Mouse (Mus musculus) midbrain, embryonic 15.5 days (tissue): Measurements from ENCODE around the gene Acat1. TPM values are rescaled to one million over a fixed set of nuclear protein-coding genes. Genes with fewer than 3 reads are reported as not detected.

Experiments
- ATAC-seq: fragments of 200-750 bp; cut with Nextera tagmentation; replicated peaks from 2 replicates; pipeline ENCODE4 v1.8.0; 2017; ENCODE audit warnings: moderate TSS enrichment
- H3K27ac ChIP-seq: fragments of 300-500 bp; sonication (generic); 2 replicates; pipeline ENCODE4 v1.5.1; 2015; ENCODE audit warnings: mild to moderate bottlenecking, inconsistent platforms
- H3K27me3 ChIP-seq: fragments of 300-500 bp; sonication (generic); replicated peaks from 2 replicates; pipeline ENCODE4 v1.6.1; 2015; ENCODE audit warnings: inconsistent platforms
- H3K36me3 ChIP-seq: fragments of 300-500 bp; sonication (generic); replicated peaks from 2 replicates; pipeline ENCODE4 v1.6.1; 2015; ENCODE audit warnings: inconsistent platforms
- H3K4me1 ChIP-seq: fragments of 300-500 bp; sonication (generic); 2 replicates; pipeline ENCODE4 v1.6.1; 2015; ENCODE audit warnings: inconsistent platforms
- H3K4me2 ChIP-seq: fragments of 300-500 bp; sonication (generic); 2 replicates; pipeline ENCODE4 v1.6.1; 2015; ENCODE audit warnings: inconsistent platforms, mild to moderate bottlenecking, moderate library complexity
- H3K4me3 ChIP-seq: fragments of 300-500 bp; sonication (generic); 2 replicates; pipeline ENCODE4 v1.5.1; 2015; ENCODE audit warnings: mild to moderate bottlenecking, inconsistent platforms
- H3K9ac ChIP-seq: fragments of 300-500 bp; sonication (generic); 2 replicates; pipeline ENCODE4 v1.6.1; 2015; ENCODE audit warnings: mild to moderate bottlenecking, inconsistent platforms
- H3K9me3 ChIP-seq: fragments of 300-500 bp; sonication (generic); 2 replicates; pipeline ENCODE4 v1.6.1; 2016; ENCODE audit warnings: inconsistent platforms
- WGBS: fragments of 180-500 bp; shearing (Covaris S2); methylation state at CpG from one replicate; pipeline ENCODE4 v1.1.7; 2015; ENCODE audit warnings: mixed read lengths; 5-methylcytosine and 5-hydroxymethylcytosine counted together
- polyA plus RNA-seq: library from polyadenylated mRNA; unstranded; fragments of >200 nt; fragmentation: Nextera tagmentation; extraction: Ambion mirVana; gene quantifications from 2 replicates; pipeline ENCODE4 v1.2.1, GENCODE M21; 2015

Acat1 gene
- polyA plus RNA-seq, 1 experiment from 2014 or later: 138 TPM

GRCm38 (mm10) chr9:53596971-53597600, 13.1 kb downstream of the Acat1 start:
- 92% methylated on average over 4 of the region's 4 CpGs for WGBS

GRCm38 (mm10) chr9:53594764-53595163, 15.4 kb downstream of the Acat1 start:
- no peaks in the 10 kb centered on the region for H3K27me3 ChIP-seq
- H3K4me1 ChIP-seq: no peaks in the 10 kb centered on the region
- no peak overlapping the region for H3K4me3 ChIP-seq
- peaks cover 18% of the 10 kb centered on the region for H3K36me3 ChIP-seq
- no peak overlapping the region for H3K9ac ChIP-seq
- 9% methylated on average over 3 of the region's 3 CpGs for WGBS
- H3K27ac ChIP-seq: no peak overlapping the region
- no peaks in the 10 kb centered on the region for H3K9me3 ChIP-seq
- no peak overlapping the region for H3K4me2 ChIP-seq
- ATAC-seq: no peak

More at GRCm38 (mm10) chr9:53596971-53597600, 13.1 kb downstream of the Acat1 start:
- Histone ChIP-seq H3K9me3 (no peaks in the 10 kb centered on the region), H3K4me1 (no peaks in the 10 kb centered on the region), H3K36me3 (peaks cover 10% of the 10 kb centered on the region), H3K27me3 (no peaks in the 10 kb centered on the region), H3K4me3 (no peak overlapping the region), H3K4me2 (no peak overlapping the region), H3K27ac (no peak overlapping the region), H3K9ac (no peak overlapping the region)
- ATAC-seq: no peak

GRCm38 (mm10) chr9:53581870-53582269, 28.3 kb downstream of the Acat1 start:
- Histone ChIP-seq H3K27me3 (no peaks in the 10 kb centered on the region), H3K4me3 (no peak overlapping the region), H3K9me3 (no peaks in the 10 kb centered on the region), H3K4me2 (no peak overlapping the region), H3K4me1 (no peaks in the 10 kb centered on the region), H3K9ac (no peak overlapping the region), H3K27ac (no peak overlapping the region), H3K36me3 (peaks cover 60% of the 10 kb centered on the region)
- no peak for ATAC-seq
- WGBS: 88% methylated on average over 4 of the region's 4 CpGs

DNA sequence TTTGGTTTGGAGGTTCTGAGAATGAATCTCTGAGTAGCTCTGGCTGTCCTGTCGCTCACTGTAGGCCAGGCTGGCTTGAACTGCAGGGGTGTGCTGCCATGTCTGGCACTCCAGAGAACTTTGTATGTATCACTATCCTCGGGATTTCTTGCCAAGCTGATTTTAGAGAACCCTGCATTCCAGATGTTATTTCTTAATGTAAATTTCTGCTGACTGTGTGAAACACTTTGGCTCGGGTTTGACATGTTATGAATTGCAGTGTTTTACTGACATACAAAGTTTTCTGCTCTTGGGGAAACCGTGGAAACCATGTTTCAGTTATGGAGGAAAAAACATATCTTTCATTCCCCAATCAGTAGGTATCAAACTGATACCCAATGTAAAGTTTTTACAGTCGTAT, 34.5 kb downstream of the Acat1 start:
- Histone ChIP-seq H3K4me1 (no peaks in the 10 kb centered on the region), H3K4me2 (no peak overlapping the region), H3K27ac (no peak overlapping the region), H3K9me3 (no peaks in the 10 kb centered on the region), H3K4me3 (no peak overlapping the region), H3K9ac (no peak overlapping the region), H3K27me3 (no peaks in the 10 kb centered on the region), H3K36me3 (peaks cover 21% of the 10 kb centered on the region)
- 91% methylated on average over 5 of the region's 5 CpGs for WGBS
- no peak for ATAC-seq

GRCm38 (mm10) chr9:53572516-53573307, 37.5 kb downstream of the Acat1 start:
- no peak for ATAC-seq
- H3K27me3 ChIP-seq: no peaks in the 10 kb centered on the region
- H3K4me2 ChIP-seq: no peak overlapping the region
- no peak overlapping the region for H3K9ac ChIP-seq
- WGBS: 95% methylated on average over 7 of the region's 7 CpGs
- no peak overlapping the region for H3K27ac ChIP-seq
- H3K4me3 ChIP-seq: no peak overlapping the region
- H3K4me1 ChIP-seq: no peaks in the 10 kb centered on the region
- peaks cover 24% of the 10 kb centered on the region for H3K36me3 ChIP-seq
- no peaks in the 10 kb centered on the region for H3K9me3 ChIP-seq

GRCm38 (mm10) chr9:53570662-53571061, 39.5 kb downstream of the Acat1 start:
- 94% methylated on average over 6 of the region's 6 CpGs for WGBS

GRCm38 (mm10) chr9:53537336-53537965, 72.7 kb downstream of the Acat1 start:
- H3K4me3 ChIP-seq: peak overlapping the region; percentile 78
- no peak for ATAC-seq
- WGBS: under 1% methylated on average over 31 of the region's 34 CpGs
- H3K27ac ChIP-seq: peak overlapping the region; percentile 86
- H3K27me3 ChIP-seq: no peaks in the 10 kb centered on the region
- peak overlapping the region; percentile 92 for H3K4me2 ChIP-seq
- H3K36me3 ChIP-seq: no peaks in the 10 kb centered on the region
- H3K9me3 ChIP-seq: no peaks in the 10 kb centered on the region
- H3K9ac ChIP-seq: peak overlapping the region; percentile 80
- H3K4me1 ChIP-seq: peaks cover 31% of the 10 kb centered on the region

More at GRCm38 (mm10) chr9:53570662-53571061, 39.5 kb downstream of the Acat1 start:
- H3K4me3 ChIP-seq: no peak overlapping the region
- no peaks in the 10 kb centered on the region for H3K27me3 ChIP-seq
- no peak overlapping the region for H3K9ac ChIP-seq
- H3K4me2 ChIP-seq: no peak overlapping the region
- H3K4me1 ChIP-seq: no peaks in the 10 kb centered on the region
- H3K36me3 ChIP-seq: peaks cover 34% of the 10 kb centered on the region
- no peak overlapping the region for H3K27ac ChIP-seq
- no peak for ATAC-seq
- no peaks in the 10 kb centered on the region for H3K9me3 ChIP-seq

DNA sequence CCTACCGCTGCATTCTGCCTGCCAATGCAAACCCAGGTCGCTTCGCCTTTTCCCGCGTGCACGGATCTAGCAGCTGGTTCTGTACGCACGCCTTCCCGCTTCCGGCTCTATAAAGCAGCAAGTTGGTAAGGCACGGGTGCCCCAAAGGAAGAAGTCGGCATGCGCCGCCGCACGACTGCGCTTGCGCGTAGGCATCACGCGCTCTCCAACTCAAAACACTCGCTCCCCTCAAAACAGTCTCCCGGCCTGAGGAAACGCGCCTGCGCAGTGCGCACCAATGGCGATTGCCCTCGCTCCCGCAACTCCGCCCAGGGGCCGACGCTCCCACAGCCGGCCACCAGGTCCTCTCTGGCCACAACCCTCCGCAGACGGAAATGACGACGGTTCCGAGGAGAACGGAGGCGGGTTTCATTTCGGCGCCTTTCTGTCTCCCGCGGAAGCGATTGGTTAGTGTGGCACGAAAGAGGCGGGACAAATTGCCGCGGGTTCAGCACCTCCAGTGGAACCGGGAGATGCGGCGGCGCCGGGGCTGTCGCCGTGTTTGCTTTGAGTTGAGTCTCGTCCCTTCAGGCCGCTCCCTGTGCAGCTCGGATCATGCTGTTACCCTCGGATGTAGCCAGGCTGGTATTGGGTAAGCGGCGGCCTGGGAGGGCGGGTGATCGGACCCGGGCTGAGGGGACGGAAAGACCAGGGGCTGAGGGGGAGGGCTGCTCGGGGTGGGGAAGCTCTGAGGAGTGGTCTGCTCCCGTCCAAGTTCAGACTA, 73.4 kb downstream of the Acat1 start, which contains the start of the genes Atm and Npat:
Atm (minus strand) TSS at position 183 of the 763 bp plus-strand sequence.
Npat (plus strand) TSS at position 490 of the 763 bp plus-strand sequence.
- H3K36me3 ChIP-seq: no peaks in the 10 kb centered on the region
- H3K4me3 ChIP-seq: peak within 1 kb of the TSS; percentile 78
- peak within 1 kb of the TSS; percentile 86 for H3K27ac ChIP-seq
- peak within 1 kb of the TSS; percentile 92 for H3K4me2 ChIP-seq
- peak within 1 kb of the TSS; percentile 80 for H3K9ac ChIP-seq
- H3K9me3 ChIP-seq: no peaks in the 10 kb centered on the region
- peaks cover 31% of the 10 kb centered on the region for H3K4me1 ChIP-seq
- peak; percentile 100 for ATAC-seq
- no peaks in the 10 kb centered on the region for H3K27me3 ChIP-seq
- WGBS: under 1% methylated on average over 69 of the region's 69 CpGs

DNA sequence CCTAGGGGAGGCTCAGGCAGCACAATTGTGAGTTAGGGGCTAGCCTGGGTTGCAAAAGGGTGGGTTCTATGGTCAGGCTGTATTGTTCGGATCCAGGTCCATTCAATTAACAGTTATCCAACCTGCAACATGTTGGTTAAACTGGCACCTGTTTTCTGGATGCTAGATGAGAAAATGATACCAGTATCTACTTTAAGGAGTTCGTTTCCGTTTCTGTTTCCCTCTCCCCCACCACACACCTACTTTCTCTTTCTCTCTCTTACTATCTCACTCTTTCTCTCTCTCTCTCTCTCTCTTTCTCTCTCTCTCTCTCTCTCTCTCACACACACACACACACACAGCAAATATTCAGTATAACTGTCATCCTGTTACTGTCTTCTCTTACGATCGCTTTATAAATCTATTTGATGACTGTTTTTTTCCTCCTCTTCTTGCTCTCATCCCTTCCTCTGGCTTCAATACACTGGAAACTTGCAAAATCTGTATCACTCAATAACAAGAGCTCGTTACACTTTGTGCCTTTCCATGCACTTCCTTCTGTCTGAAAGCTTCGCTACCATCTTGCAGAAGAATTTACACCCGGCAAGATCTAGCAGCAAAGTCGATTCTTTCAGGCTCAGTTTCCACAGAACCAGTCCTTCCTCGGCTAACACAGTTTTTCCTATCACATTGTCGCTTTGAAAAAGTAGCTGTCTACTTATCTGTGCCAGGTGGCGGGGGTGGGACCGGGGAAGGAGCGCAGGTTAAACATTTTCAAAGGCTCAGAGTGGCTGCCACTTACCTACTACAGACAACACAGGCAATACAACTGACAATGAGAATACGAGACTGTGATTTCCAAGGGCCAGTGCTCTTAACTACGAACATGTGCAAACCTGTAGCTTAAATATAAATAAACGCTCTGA, 74.5 kb downstream of the Acat1 start:
- 18% methylated on average over 17 of the region's 17 CpGs for WGBS
- H3K27ac ChIP-seq: peak overlapping the region; percentile 75
- peak overlapping the region; percentile 78 for H3K4me3 ChIP-seq
- H3K9ac ChIP-seq: peak overlapping the region; percentile 52
- ATAC-seq: no peak
- H3K27me3 ChIP-seq: no peaks in the 10 kb centered on the region
- peak overlapping the region; percentile 71 for H3K4me2 ChIP-seq
- 0 out of 2 replicates have a peak, but pooled peaks cover 3% of the 10 kb centered on the region for H3K36me3 ChIP-seq
- peaks cover 31% of the 10 kb centered on the region for H3K4me1 ChIP-seq
- H3K9me3 ChIP-seq: no peaks in the 10 kb centered on the region
